Mouse (Mus musculus) embryonic facial prominence, embryonic 11.5 days (tissue): ENCODE results near the gene Disp2. TPM values are rescaled to one million over a fixed set of nuclear protein-coding genes. Genes with fewer than 3 reads are reported as not detected.
A peak's percentile ranks its signal among the peaks of the same experiment; 100 is the strongest.

Source experiments
- ATAC-seq: fragments of 200-750 bp; cut with Nextera tagmentation; replicated peaks from 2 replicates; pipeline ENCODE4 v1.8.0; 2017; ENCODE audit warnings: low read depth; ENCODE audit not compliant: insufficient number of reproducible peaks, low FRiP score, low TSS enrichment
- DNase-seq: peaks from one replicate; pipeline ENCODE4 v3.0.0-alpha.2; 2015; ENCODE audit warnings: low spot score
- H3K27ac ChIP-seq: fragments of 300-500 bp; sonication (generic); replicated peaks from 2 replicates; pipeline ENCODE4 v1.5.1; 2014; ENCODE audit warnings: mild to moderate bottlenecking, low read depth, low read length, control low read depth
- H3K27me3 ChIP-seq: fragments of 300-500 bp; sonication (generic); 2 replicates; pipeline ENCODE4 v1.6.1; 2014; ENCODE audit warnings: mild to moderate bottlenecking, low read length, moderate library complexity, mixed read lengths; ENCODE audit not compliant: control insufficient read depth, insufficient read depth
- H3K36me3 ChIP-seq: fragments of 300-500 bp; sonication (generic); replicated peaks from 2 replicates; pipeline ENCODE4 v1.6.1; 2014; ENCODE audit warnings: low read depth, mild to moderate bottlenecking, low read length, moderate library complexity, mixed read lengths; ENCODE audit not compliant: control insufficient read depth, insufficient read depth
- H3K4me1 ChIP-seq: fragments of 300-500 bp; sonication (generic); 2 replicates; pipeline ENCODE4 v1.6.1; 2014; ENCODE audit warnings: low read length, mixed read lengths; ENCODE audit not compliant: control insufficient read depth, insufficient read depth
- H3K4me2 ChIP-seq: fragments of 300-500 bp; sonication (generic); 2 replicates; pipeline ENCODE4 v1.6.1; 2014; ENCODE audit warnings: low read depth, mild to moderate bottlenecking, control low read depth, low read length, moderate library complexity
- H3K4me3 ChIP-seq: fragments of 300-500 bp; sonication (generic); 2 replicates; pipeline ENCODE4 v1.5.1; 2014; ENCODE audit warnings: low read depth, low read length, control low read depth
- H3K9ac ChIP-seq: fragments of 300-500 bp; sonication (generic); replicated peaks from 2 replicates; pipeline ENCODE4 v1.6.1; 2014; ENCODE audit warnings: mild to moderate bottlenecking, control low read depth, low read length
- H3K9me3 ChIP-seq: fragments of 300-500 bp; sonication (generic); replicated peaks from 2 replicates; pipeline ENCODE4 v1.6.1; 2016; ENCODE audit warnings: mild to moderate bottlenecking, low read length, inconsistent platforms, mixed read lengths; ENCODE audit not compliant: control insufficient read depth
- WGBS: fragments of 180-500 bp; shearing (Covaris S2); extraction: QIAGEN DNeasy Blood & Tissue Kit; methylation state at CpG from one replicate; pipeline ENCODE4 v1.1.7; 2014; 5-methylcytosine and 5-hydroxymethylcytosine counted together
- polyA plus RNA-seq: library from polyadenylated mRNA; unstranded; fragments of >200 nt; fragmentation: Nextera tagmentation; extraction: Ambion mirVana; gene quantifications from 2 replicates; pipeline ENCODE4 v1.2.1, GENCODE M21; 2014

Gene Disp2
- polyA plus RNA-seq, 1 experiment from 2014 or later, result 1.5 TPM

DNA sequence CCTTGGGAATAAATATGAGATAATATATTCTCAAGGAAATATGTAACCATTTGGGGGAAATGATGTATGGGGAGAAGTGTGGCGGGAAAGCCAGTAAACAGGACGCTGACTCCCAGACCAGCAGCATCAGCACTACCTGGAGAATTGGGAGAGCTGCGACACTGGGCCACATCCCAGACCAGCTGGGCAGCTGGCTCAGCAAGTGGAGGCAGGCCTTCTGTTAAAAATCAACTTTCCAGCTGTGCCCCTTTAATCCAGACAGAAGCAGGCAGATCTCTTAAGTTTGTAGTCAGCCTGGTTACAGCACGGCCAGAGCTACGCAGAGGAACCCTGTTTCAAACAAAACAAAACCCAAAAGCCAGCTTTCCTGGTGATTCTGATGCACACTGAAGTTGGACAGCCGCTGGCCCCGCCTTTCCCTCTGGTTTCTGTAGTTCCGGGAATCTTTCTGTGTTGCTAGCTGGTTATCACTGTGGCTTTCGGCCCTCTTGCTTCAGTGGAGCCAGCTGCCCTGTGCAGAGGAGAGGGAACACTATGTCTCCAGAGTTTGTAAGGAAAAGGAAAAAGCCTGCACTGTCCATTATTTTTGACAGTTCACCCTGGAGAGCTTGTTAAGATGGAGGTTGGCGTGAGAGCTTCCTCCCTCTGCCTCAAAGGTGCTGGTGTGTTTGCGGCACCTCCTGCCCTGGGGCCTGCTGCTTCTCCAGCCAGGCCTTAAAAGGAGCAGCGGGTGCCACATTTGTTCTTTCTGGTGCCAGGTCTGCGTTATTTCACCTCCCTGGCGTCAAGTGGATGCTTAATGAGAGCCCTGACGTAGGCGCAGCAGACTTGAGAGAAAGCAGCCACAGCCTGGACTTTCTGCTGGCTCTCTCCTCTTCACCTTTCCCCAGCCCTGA, 27.4 kb upstream of the Disp2 start:
- WGBS, result 74% methylated on average over 16 of the region's 16 CpGs
- H3K4me3 ChIP-seq, result no peak overlapping the region
- no peak overlapping the region for H3K27ac ChIP-seq

DNA sequence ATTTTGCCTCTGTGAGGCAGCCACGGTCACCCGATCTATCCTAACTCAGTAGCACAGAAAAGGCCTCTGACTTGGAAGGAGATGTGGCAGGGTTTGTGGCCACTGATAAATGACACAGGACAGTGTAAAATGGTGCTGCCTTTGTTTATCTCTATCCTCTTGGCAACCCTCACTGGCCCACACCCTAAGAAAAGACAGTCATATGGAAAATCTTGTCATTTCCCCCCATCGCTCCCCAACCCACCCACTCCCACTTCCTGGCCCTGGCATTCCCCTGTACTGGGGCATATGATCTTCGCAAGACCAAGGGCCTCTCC, 26.8 kb upstream of the Disp2 start:
- WGBS, result 71% methylated on average over 4 of the region's 4 CpGs
- Histone ChIP-seq H3K4me1 (no peaks in the 10 kb centered on the region), H3K36me3 (no peaks in the 10 kb centered on the region), H3K4me3 (no peak overlapping the region), H3K27me3 (no peaks in the 10 kb centered on the region), H3K9ac (no peak overlapping the region), H3K27ac (no peak overlapping the region), H3K9me3 (no peaks in the 10 kb centered on the region), H3K4me2 (no peak overlapping the region)
- no peak for DNase-seq
- ATAC-seq, result no peak

More for the DNA sequence above, 27.4 kb upstream of the Disp2 start:
- no peaks in the 10 kb centered on the region for H3K4me1 ChIP-seq
- H3K4me2 ChIP-seq, result no peak overlapping the region
- H3K36me3 ChIP-seq, result no peaks in the 10 kb centered on the region
- DNase-seq (no peak), ATAC-seq (no peak)
- H3K9me3 ChIP-seq, result no peaks in the 10 kb centered on the region
- H3K27me3 ChIP-seq, result no peaks in the 10 kb centered on the region
- no peak overlapping the region for H3K9ac ChIP-seq

DNA sequence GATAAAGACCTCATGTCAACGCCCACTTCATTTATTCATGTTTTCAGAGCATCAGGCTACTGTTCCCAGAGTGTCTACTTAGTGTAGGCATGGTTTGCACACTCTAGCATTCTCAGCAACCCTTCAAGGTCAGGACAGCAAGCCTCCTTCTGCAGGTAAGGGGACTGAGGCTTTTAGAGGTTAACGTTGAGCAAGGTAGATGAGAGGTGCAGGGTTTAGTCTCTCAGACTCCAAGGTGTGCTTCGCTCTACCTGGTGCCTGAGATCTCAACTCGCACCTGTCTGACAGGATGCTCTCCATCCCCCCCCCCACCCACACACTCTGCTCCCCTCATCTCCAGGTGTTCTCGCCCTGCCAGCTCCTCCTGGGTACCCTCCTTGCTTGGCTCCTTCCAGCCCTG, 25.4 kb upstream of the Disp2 start:
- WGBS, result 93% methylated on average over 5 of the region's 5 CpGs
- DNase-seq, result no peak
- Histone ChIP-seq H3K4me3 (no peak overlapping the region), H3K9ac (no peak overlapping the region), H3K36me3 (no peaks in the 10 kb centered on the region), H3K27me3 (no peaks in the 10 kb centered on the region), H3K9me3 (no peaks in the 10 kb centered on the region), H3K27ac (no peak overlapping the region), H3K4me2 (no peak overlapping the region), H3K4me1 (no peaks in the 10 kb centered on the region)
- ATAC-seq, result no peak

DNA sequence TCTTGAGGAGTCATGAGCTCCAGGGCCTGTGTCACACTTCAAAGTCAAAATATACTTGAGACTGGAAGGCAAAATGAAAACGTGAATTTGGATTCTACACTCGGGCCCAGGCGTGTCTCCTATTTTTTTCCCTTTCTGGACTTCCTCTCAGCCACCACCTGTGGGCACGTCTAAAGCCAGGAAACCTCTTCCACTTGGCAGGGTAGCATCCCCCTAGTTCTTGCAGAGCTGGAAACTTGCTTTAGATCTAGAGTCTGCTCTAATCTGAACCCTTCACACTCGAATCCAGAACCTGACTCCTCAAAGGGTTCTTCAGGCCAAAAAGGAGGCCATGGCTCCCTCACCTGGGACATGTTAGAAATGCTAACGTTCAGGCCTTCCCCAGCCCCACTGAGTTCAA, 24.1 kb upstream of the Disp2 start:
- Histone ChIP-seq H3K4me3 (no peak overlapping the region), H3K9ac (no peak overlapping the region), H3K4me2 (no peak overlapping the region), H3K9me3 (no peaks in the 10 kb centered on the region), H3K4me1 (no peaks in the 10 kb centered on the region), H3K36me3 (no peaks in the 10 kb centered on the region), H3K27ac (no peak overlapping the region), H3K27me3 (0 out of 2 replicates have a peak, but pooled peaks cover 2% of the 10 kb centered on the region)
- DNase-seq (no peak), ATAC-seq (no peak)
- 80% methylated on average over 6 of the region's 6 CpGs for WGBS

DNA sequence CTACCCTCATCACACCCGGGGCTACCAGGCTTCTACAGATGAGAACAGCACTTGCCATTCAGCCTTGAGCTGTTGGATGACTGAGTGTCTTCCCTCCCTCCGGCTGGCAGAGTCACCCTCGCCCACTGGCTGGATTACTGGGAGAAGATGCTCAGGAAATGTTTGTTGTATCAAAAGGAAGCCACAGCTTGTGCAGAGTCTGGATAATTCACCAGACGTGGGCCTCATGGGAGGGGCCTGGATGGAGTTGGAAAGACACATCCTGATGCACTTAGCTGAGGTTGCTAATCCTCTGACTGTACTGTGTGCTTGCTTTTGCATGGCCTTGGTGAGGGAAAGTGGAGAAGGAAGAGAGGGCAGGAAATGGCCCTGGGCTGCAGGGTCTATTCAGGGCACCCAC, 23.4 kb upstream of the Disp2 start:
- H3K27me3 ChIP-seq, result 0 out of 2 replicates have a peak, but pooled peaks cover 2% of the 10 kb centered on the region

DNA sequence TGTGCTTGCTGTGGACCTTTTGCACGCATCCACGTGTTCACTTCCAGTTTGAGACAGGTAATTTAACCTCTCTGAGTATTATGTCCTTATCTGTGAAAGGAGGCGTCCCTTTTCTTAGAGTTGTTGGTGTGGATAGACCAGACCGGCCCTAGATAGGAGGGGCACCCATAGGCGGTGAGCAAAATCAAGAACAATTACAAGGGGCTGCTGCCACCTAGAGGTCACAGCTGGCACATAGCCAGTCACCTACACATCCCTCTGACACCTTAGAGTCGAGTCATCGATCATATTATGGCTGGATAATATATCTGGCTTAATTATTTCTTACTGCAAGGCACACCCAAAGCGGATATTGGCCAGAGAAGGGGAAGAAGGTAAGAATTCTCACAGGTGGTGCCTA, 19.7 kb upstream of the Disp2 start:
- Histone ChIP-seq H3K9ac (no peak overlapping the region), H3K4me1 (peaks cover 8% of the 10 kb centered on the region), H3K4me3 (no peak overlapping the region), H3K9me3 (no peaks in the 10 kb centered on the region), H3K4me2 (no peak overlapping the region), H3K27ac (no peak overlapping the region), H3K27me3 (0 out of 2 replicates have a peak, but pooled peaks cover 4% of the 10 kb centered on the region), H3K36me3 (no peaks in the 10 kb centered on the region)
- peak; percentile 75 for DNase-seq
- no peak for ATAC-seq
- 8% methylated on average over 8 of the region's 8 CpGs for WGBS

More for the DNA sequence above, 23.4 kb upstream of the Disp2 start:
- ATAC-seq (no peak), DNase-seq (no peak)
- Histone ChIP-seq H3K27ac (no peak overlapping the region), H3K4me3 (no peak overlapping the region), H3K4me1 (no peaks in the 10 kb centered on the region), H3K4me2 (no peak overlapping the region), H3K9me3 (no peaks in the 10 kb centered on the region), H3K9ac (no peak overlapping the region), H3K36me3 (no peaks in the 10 kb centered on the region)
- 80% methylated on average over 4 of the region's 4 CpGs for WGBS

DNA sequence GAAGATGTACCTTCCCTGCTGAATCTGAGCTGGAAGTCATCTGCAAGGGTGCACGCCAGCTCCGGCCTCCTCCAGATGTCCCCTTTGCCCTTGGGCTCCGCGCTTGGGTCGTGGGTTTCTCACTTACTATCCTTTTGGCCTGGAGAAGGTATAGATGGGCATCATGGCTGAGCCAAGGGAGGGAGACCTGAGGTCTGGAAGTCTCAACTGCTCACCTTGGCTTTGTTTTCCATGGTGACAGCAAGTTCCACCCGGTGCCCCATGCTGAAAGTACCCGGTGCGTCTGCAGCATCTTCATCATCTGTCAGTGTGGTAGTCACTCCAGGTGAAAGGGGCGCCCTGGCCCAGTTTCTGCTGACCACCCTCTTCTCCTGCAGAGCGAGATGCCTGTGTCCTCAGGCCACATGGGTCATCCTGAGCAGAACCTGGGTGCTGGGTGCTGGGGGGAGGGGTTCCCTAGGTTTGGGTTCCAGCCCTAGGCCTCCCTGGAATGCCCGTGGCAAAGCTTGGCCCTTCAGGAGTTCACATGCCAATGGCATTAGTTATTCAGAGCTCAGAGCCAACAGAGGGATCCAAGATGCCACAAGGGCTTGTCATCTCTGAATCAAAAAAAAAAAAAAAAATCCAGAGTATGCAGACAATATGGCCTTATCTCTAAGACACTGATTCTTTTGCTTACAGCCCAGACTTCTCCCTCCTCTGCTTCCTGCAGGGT, 19.1 kb upstream of the Disp2 start:
- ATAC-seq (no peak), DNase-seq (no peak)
- 79% methylated on average over 11 of the region's 11 CpGs for WGBS
- no peaks in the 10 kb centered on the region for H3K36me3 ChIP-seq
- H3K27me3 ChIP-seq, result 0 out of 2 replicates have a peak, but pooled peaks cover 4% of the 10 kb centered on the region
- no peaks in the 10 kb centered on the region for H3K9me3 ChIP-seq
- H3K9ac ChIP-seq, result no peak overlapping the region
- peaks cover 8% of the 10 kb centered on the region for H3K4me1 ChIP-seq
- no peak overlapping the region for H3K27ac ChIP-seq
- H3K4me2 ChIP-seq, result no peak overlapping the region
- H3K4me3 ChIP-seq, result no peak overlapping the region

DNA sequence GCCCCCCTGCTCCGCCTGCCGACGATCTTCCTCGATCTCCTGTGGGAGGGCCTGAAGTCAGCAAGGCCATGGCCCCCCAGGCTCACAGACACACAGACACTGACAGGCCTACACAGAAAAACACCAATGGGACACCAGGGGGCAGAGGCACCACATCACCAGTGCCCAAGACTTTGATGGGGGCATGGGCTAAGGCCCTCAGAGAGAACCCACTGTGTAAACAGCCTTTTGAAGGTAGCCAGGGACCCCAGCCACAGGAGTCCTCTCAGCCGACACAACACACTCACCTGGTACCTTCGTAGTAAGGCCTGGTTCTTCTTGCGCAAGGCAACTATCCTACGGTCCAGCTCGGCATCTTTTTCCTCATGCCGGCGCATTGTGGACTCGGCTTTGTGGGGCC, 18.2 kb upstream of the Disp2 start:
- H3K9ac ChIP-seq, result no peak overlapping the region
- no peak for ATAC-seq

More for the DNA sequence above, 18.2 kb upstream of the Disp2 start:
- Histone ChIP-seq H3K4me1 (peaks cover 8% of the 10 kb centered on the region), H3K9me3 (no peaks in the 10 kb centered on the region), H3K4me3 (no peak overlapping the region), H3K36me3 (no peaks in the 10 kb centered on the region), H3K27ac (no peak overlapping the region), H3K27me3 (0 out of 2 replicates have a peak, but pooled peaks cover 4% of the 10 kb centered on the region), H3K4me2 (no peak overlapping the region)
- 77% methylated on average over 12 of the region's 12 CpGs for WGBS
- no peak for DNase-seq
